Mouse (Mus musculus) common myeloid progenitor, adult 5-6 weeks (primary cell): ENCODE results near the gene Cacng3. TPM values are rescaled to one million over a fixed set of nuclear protein-coding genes. Genes with fewer than 3 reads are reported as not detected.
A peak's percentile ranks its signal among the peaks of the same experiment; 100 is the strongest.

ENCODE experiments used
- ATAC-seq: replicated peaks from 2 replicates; pipeline ENCODE4 v1.8.0; 2016; ENCODE audit warnings: low read depth, mild to moderate bottlenecking, moderate TSS enrichment, inconsistent platforms; ENCODE audit not compliant: poor library complexity, severe bottlenecking
- total RNA-seq: library from RNA; stranded (forward); fragments of 200-1000, 187-1606 nt; gene quantifications from 2 replicates; pipeline ENCODE4 v1.2.3, GENCODE M21; 2017

The Cacng3 gene
- total RNA-seq, 1 experiment from 2014 or later = not detected

DNA sequence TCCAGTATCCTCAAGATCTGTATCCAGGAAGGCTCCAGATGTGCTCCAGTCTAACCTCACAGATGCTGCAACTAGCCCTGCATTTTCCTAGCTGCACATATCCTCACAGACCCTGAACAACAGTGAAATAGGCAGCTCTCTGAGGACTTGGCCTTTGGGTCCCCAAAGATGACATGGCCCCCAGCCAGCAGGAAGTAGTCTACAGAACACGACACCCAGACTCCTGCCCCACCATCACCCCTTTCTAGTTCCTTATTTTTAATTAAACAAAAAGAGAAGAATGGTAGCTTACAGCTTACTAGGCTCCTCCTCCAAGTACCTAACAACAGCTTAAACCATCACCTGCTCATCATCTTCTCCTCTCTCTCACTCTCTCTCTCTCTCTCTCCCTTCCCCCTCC, 143.4 kb downstream of the Cacng3 start:
- peak; percentile 47; the same call in 1 of the 2 replicates for ATAC-seq

GRCm38 (mm10) chr7:122817565-122817964, 147.3 kb downstream of the Cacng3 start:
- ATAC-seq = no peak
